Mouse (Mus musculus) MEL (cell line): ENCODE results near the gene Tmem196.

Experiments used
- HCFC1 ChIP-seq: IDR thresholded peaks from 2 replicates; pipeline ENCODE4 v1.6.1; 2012; ENCODE audit warnings: low read depth, mild to moderate bottlenecking, inconsistent platforms, low read length, improper control_type of control experiment, moderate library complexity
- NRF1 ChIP-seq: IDR thresholded peaks from 2 replicates; pipeline ENCODE4 v1.6.1; 2014; ENCODE audit warnings: low read depth, mild to moderate bottlenecking, inconsistent platforms, low read length, improper control_type of control experiment, moderate library complexity; ENCODE audit not compliant: poor library complexity, insufficient read depth, severe bottlenecking
- POLR2A ChIP-seq, 2 experiments: IDR thresholded peaks; 2 replicates each; pipeline ENCODE4 v1.6.1; 2011 to 2012; ENCODE audit warnings: low read length in 2 of 2, mild to moderate bottlenecking in 2 of 2, control low read depth in 1 of 2, improper control_type of control experiment in 1 of 2, low read depth in 1 of 2, moderate library complexity in 1 of 2; ENCODE audit not compliant: control insufficient read depth in 1 of 2, insufficient read depth in 1 of 2, poor library complexity in 1 of 2
- TAL1 ChIP-seq: IDR thresholded peaks from 2 replicates; pipeline ENCODE4 v1.6.1; 2012; ENCODE audit warnings: mild to moderate bottlenecking, inconsistent platforms, low read length, moderate library complexity, mixed read lengths

DNA sequence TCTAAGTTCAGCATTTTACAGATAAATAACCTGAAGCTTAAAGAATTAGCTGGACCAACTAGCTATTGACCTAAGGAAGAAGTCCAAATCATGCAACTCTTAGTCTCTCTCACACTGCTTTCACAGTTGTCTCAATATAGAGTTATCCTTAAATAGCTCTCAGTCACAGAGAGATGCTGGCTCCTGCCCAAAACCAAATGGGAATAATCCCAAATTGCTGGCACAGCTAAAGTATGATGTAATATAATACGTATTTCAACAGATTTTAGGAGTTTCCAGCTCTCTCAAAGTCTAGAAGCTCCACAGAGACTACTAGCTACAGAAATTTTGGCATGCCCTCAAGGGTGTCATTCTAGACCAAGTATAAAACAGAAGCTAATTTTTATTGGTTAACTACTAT is 15.1 kb downstream of the Tmem196 start:
- TF ChIP-seq TAL1, result no peak
- TF ChIP-seq POLR2A (IDR thresholded peaks at IDR 0.05; ENCODE audit: control insufficient read depth in 1 of 2, insufficient read depth in 1 of 2, low read depth in 1 of 2, low read length in 2 of 2, poor library complexity in 1 of 2), result no peak
- TF ChIP-seq HCFC1, result no peak
- TF ChIP-seq NRF1, result no peak
